23 mouse cellular contexts compared by ENCODE assay signal in genomic region chr13:79417841-79418240, GRCm38 (mm10).
"Had no signal": no experiment of that assay in that cellular context is flagged by ENCODE, and none has a peak within 500 bp of the region (broad histone marks: within the 10 kb centered on the region; RNA-seq: fewer than 3 reads in every experiment).

No protein-coding gene starts in this region.

- H3K27me3 ChIP-seq: limb, embryonic 12.5 days; limb, embryonic 15.5 days; lung, embryonic 15.5 days; megakaryocyte, embryonic 14.5 days; midbrain, embryonic 13.5 days; neural tube, embryonic 13.5 days had no signal

- DNase-seq: kidney, adult 2 months; kidney, postnatal 36 days; left cerebral cortex, postnatal 4 days; liver, postnatal 0 days; lung, postnatal 10 days; lung, postnatal 36 days; right cerebral cortex, adult 18-20 months; right cerebral cortex, postnatal 14 days; right cerebral cortex, postnatal 4 days; thymus, postnatal 25 days had no signal

- ATAC-seq: liver, postnatal 0 days; midbrain, embryonic 13.5 days; midbrain, embryonic 16.5 days had no signal

- H3K4me3 ChIP-seq: limb, embryonic 12.5 days; limb, embryonic 15.5 days; lung, embryonic 15.5 days; megakaryocyte, embryonic 14.5 days; midbrain, embryonic 10.5 days; midbrain, embryonic 13.5 days; myocyte; neural tube, embryonic 13.5 days had no signal

- H3K4me2 ChIP-seq: limb, embryonic 12.5 days; limb, embryonic 15.5 days; liver, embryonic 11.5 days; lung, embryonic 15.5 days; midbrain, embryonic 13.5 days; neural tube, embryonic 13.5 days had no signal

- H3K9ac ChIP-seq: limb, embryonic 12.5 days; limb, embryonic 15.5 days; liver, embryonic 14.5 days; liver, postnatal 0 days; lung, embryonic 15.5 days; midbrain, embryonic 13.5 days; neural tube, embryonic 13.5 days had no signal

- H3K27ac ChIP-seq: kidney, postnatal 0 days; limb, embryonic 12.5 days; limb, embryonic 15.5 days; liver, embryonic 14.5 days; lung, embryonic 15.5 days; midbrain, embryonic 10.5 days; midbrain, embryonic 13.5 days; neural tube, embryonic 13.5 days; stomach, postnatal 0 days had no signal

- H3K36me3 ChIP-seq: limb, embryonic 12.5 days; limb, embryonic 15.5 days; lung, embryonic 15.5 days; midbrain, embryonic 10.5 days; midbrain, embryonic 13.5 days; neural tube, embryonic 13.5 days had no signal

- H3K4me1 ChIP-seq: limb, embryonic 12.5 days; limb, embryonic 15.5 days; lung, embryonic 15.5 days; megakaryocyte, embryonic 14.5 days; midbrain, embryonic 10.5 days; midbrain, embryonic 13.5 days; neural tube, embryonic 13.5 days had no signal

- H3K9me3 ChIP-seq: limb, embryonic 12.5 days; limb, embryonic 15.5 days; lung, embryonic 15.5 days; megakaryocyte, embryonic 14.5 days; midbrain, embryonic 10.5 days; midbrain, embryonic 13.5 days; neural tube, embryonic 13.5 days had no signal
